Mouse (Mus musculus) kidney, postnatal 0 days (tissue): Measurements from ENCODE around the gene Rpl18. TPM values are rescaled to one million over a fixed set of nuclear protein-coding genes. Genes with fewer than 3 reads are reported as not detected.
A peak's percentile ranks its signal among the peaks of the same experiment; 100 is the strongest.

Source experiments
- ATAC-seq: fragments of 200-750 bp; cut with Nextera tagmentation; replicated peaks from 2 replicates; pipeline ENCODE4 v1.8.0; 2017; ENCODE audit warnings: low read depth, moderate number of reproducible peaks, moderate TSS enrichment, moderate library complexity; ENCODE audit not compliant: low FRiP score
- DNase-seq: peaks from one replicate; pipeline ENCODE4 v3.0.0-alpha.2; 2016; ENCODE audit warnings: low spot score
- H3K27ac ChIP-seq: fragments of 300-500 bp; sonication (generic); 2 replicates; pipeline ENCODE4 v1.5.1; 2014; ENCODE audit warnings: mild to moderate bottlenecking
- H3K27me3 ChIP-seq: fragments of 300-500 bp; sonication (generic); 2 replicates; pipeline ENCODE4 v1.6.1; 2014; ENCODE audit warnings: low read length, mixed read lengths; ENCODE audit not compliant: insufficient read depth
- H3K36me3 ChIP-seq: fragments of 300-500 bp; sonication (generic); 2 replicates; pipeline ENCODE4 v1.6.1; 2014; ENCODE audit warnings: low read length, mixed read lengths; ENCODE audit not compliant: insufficient read depth
- H3K4me1 ChIP-seq: fragments of 300-500 bp; sonication (generic); replicated peaks from 2 replicates; pipeline ENCODE4 v1.6.1; 2014; ENCODE audit warnings: antibody characterized with exemption, low read length, mixed read lengths; ENCODE audit not compliant: insufficient read depth
- H3K4me2 ChIP-seq: fragments of 300-500 bp; sonication (generic); 2 replicates; pipeline ENCODE4 v1.6.1; 2014; ENCODE audit warnings: mild to moderate bottlenecking, low read length, moderate library complexity, mixed read lengths
- H3K4me3 ChIP-seq: fragments of 300-500 bp; sonication (generic); replicated peaks from 2 replicates; pipeline ENCODE4 v1.5.1; 2014; ENCODE audit warnings: low read depth, low read length
- H3K9ac ChIP-seq: fragments of 300-500 bp; sonication (generic); 2 replicates; pipeline ENCODE4 v1.6.1; 2014; ENCODE audit warnings: low read depth, low read length
- H3K9me3 ChIP-seq: fragments of 300-500 bp; sonication (generic); replicated peaks from 2 replicates; pipeline ENCODE4 v1.6.1; 2016; ENCODE audit warnings: low read length, inconsistent platforms, mixed read lengths
- CTCF ChIP-seq: IDR thresholded peaks from 2 replicates; pipeline ENCODE4 v1.5.1; 2016; ENCODE audit warnings: antibody characterized with exemption, low read depth, mild to moderate bottlenecking, moderate library complexity
- WGBS: fragments of 180-500 bp; shearing (Covaris S2); extraction: QIAGEN DNeasy Blood & Tissue Kit; methylation state at CpG from one replicate; pipeline ENCODE4 v1.1.7; 2014; 5-methylcytosine and 5-hydroxymethylcytosine counted together
- polyA plus RNA-seq: library from polyadenylated mRNA; unstranded; fragments of >200 nt; fragmentation: Nextera tagmentation; extraction: Ambion mirVana; gene quantifications from 2 replicates; pipeline ENCODE4 v1.2.1, GENCODE M21; 2015

Rpl18 gene
- 1,049 and 1,142 TPM in 2 replicates for polyA plus RNA-seq

- Histone ChIP-seq H3K9ac (peak within 1 kb of the TSS; percentile 72), H3K27me3 (no peaks in the 10 kb centered on the region), H3K36me3 (peaks cover 39% of the 10 kb centered on the region), H3K4me1 (peaks cover 20% of the 10 kb centered on the region), H3K4me2 (peak within 1 kb of the TSS; percentile 70), H3K27ac (peak within 1 kb of the TSS; percentile 83), H3K4me3 (peak within 1 kb of the TSS; percentile 63), H3K9me3 (no peaks in the 10 kb centered on the region)
- no peak for TF ChIP-seq CTCF
- ATAC-seq (peak; percentile 87), DNase-seq (peak; percentile 99)
- WGBS, result 7% methylated on average over 34 of the region's 34 CpGs
These were observed at the start of gene Rpl18 for GRCm38 (mm10) chr7:45715090-45715708. Gene Rpl18 (plus strand): TSS chr7:45715457.

GRCm38 (mm10) chr7:45666161-45666560 is 49.1 kb upstream of the Rpl18 start, which contains the start of gene Fut2:
Gene Fut2 (minus strand): TSS chr7:45666394.
- no peaks in the 10 kb centered on the region for H3K27me3 ChIP-seq
- no peak for TF ChIP-seq CTCF
- H3K4me2 ChIP-seq, result no peak within 1 kb of the TSS
- H3K9ac ChIP-seq, result no peak within 1 kb of the TSS
- 79% methylated on average over 7 of the region's 7 CpGs for WGBS
- H3K4me1 ChIP-seq, result peaks cover 7% of the 10 kb centered on the region
- DNase-seq (no peak), ATAC-seq (no peak)
- no peak within 1 kb of the TSS for H3K4me3 ChIP-seq
- no peak within 1 kb of the TSS for H3K27ac ChIP-seq
- H3K9me3 ChIP-seq, result no peaks in the 10 kb centered on the region
- no peaks in the 10 kb centered on the region for H3K36me3 ChIP-seq

GRCm38 (mm10) chr7:45667761-45668160 is 47.5 kb upstream of the Rpl18 start:
- Histone ChIP-seq H3K27ac (no peak overlapping the region), H3K4me3 (no peak overlapping the region), H3K9me3 (no peaks in the 10 kb centered on the region), H3K9ac (no peak overlapping the region), H3K4me2 (no peak overlapping the region), H3K27me3 (no peaks in the 10 kb centered on the region), H3K4me1 (peaks cover 7% of the 10 kb centered on the region), H3K36me3 (no peaks in the 10 kb centered on the region)
- no peak for DNase-seq
- WGBS, result 85% methylated on average over 14 of the region's 14 CpGs
- TF ChIP-seq CTCF, result no peak
- ATAC-seq, result no peak

- WGBS, result 94% methylated on average over 9 of the region's 9 CpGs
- Histone ChIP-seq H3K27me3 (no peaks in the 10 kb centered on the region), H3K27ac (no peak overlapping the region), H3K4me3 (no peak overlapping the region), H3K36me3 (no peaks in the 10 kb centered on the region), H3K4me1 (peaks cover 7% of the 10 kb centered on the region; the same call in 1 of the 2 replicates), H3K9me3 (no peaks in the 10 kb centered on the region), H3K4me2 (no peak overlapping the region), H3K9ac (no peak overlapping the region)
- DNase-seq, result no peak
- TF ChIP-seq CTCF, result peak; percentile 41; the same call in 1 of the 2 replicates
- no peak for ATAC-seq
These were observed 46.3 kb upstream of the Rpl18 start for GRCm38 (mm10) chr7:45668921-45669320.

GRCm38 (mm10) chr7:45677627-45678295 is 37.5 kb upstream of the Rpl18 start:
- DNase-seq, result no peak
- H3K4me2 ChIP-seq, result no peak overlapping the region
- no peaks in the 10 kb centered on the region for H3K36me3 ChIP-seq
- H3K4me1 ChIP-seq, result peaks cover 13% of the 10 kb centered on the region
- WGBS, result 79% methylated on average over 7 of the region's 7 CpGs
- no peak overlapping the region for H3K4me3 ChIP-seq
- no peaks in the 10 kb centered on the region for H3K27me3 ChIP-seq
- H3K27ac ChIP-seq, result no peak overlapping the region
- no peaks in the 10 kb centered on the region for H3K9me3 ChIP-seq
- no peak for TF ChIP-seq CTCF
- no peak overlapping the region for H3K9ac ChIP-seq
- no peak for ATAC-seq

GRCm38 (mm10) chr7:45678513-45678912 is 36.7 kb upstream of the Rpl18 start:
- Histone ChIP-seq H3K4me1 (peaks cover 13% of the 10 kb centered on the region), H3K36me3 (no peaks in the 10 kb centered on the region), H3K27ac (no peak overlapping the region), H3K4me2 (no peak overlapping the region), H3K27me3 (no peaks in the 10 kb centered on the region), H3K4me3 (no peak overlapping the region), H3K9ac (no peak overlapping the region), H3K9me3 (no peaks in the 10 kb centered on the region)
- no peak for TF ChIP-seq CTCF
- WGBS, result 91% methylated on average over 14 of the region's 14 CpGs
- ATAC-seq (no peak), DNase-seq (no peak)
